Mouse (Mus musculus) lung, postnatal 0 days (tissue): ENCODE data around the gene Vps26c.

Source experiments
- CTCF ChIP-seq: IDR thresholded peaks from 2 replicates; pipeline ENCODE4 v1.5.1; 2016; ENCODE audit warnings: antibody characterized with exemption, mild to moderate bottlenecking
- EP300 ChIP-seq: IDR thresholded peaks from 2 replicates; pipeline ENCODE4 v1.6.1; 2016; ENCODE audit warnings: antibody characterized with exemption, mild to moderate bottlenecking, control low read depth

GRCm38 (mm10) chr16:94556228-94556627 is 29.6 kb upstream of the Vps26c start:
- TF ChIP-seq CTCF (no peak), EP300 (no peak)
